Mouse (Mus musculus) kidney, postnatal 0 days (tissue): ENCODE measurements around the gene Ncoa6. TPM values are rescaled to one million over a fixed set of nuclear protein-coding genes. Genes with fewer than 3 reads are reported as not detected.

ENCODE experiments used
- ATAC-seq: fragments of 200-750 bp; cut with Nextera tagmentation; replicated peaks from 2 replicates; pipeline ENCODE4 v1.8.0; 2017; ENCODE audit warnings: low read depth, moderate number of reproducible peaks, moderate TSS enrichment, moderate library complexity; ENCODE audit not compliant: low FRiP score
- DNase-seq: peaks from one replicate; pipeline ENCODE4 v3.0.0-alpha.2; 2016; ENCODE audit warnings: low spot score
- H3K27ac ChIP-seq: fragments of 300-500 bp; sonication (generic); 2 replicates; pipeline ENCODE4 v1.5.1; 2014; ENCODE audit warnings: mild to moderate bottlenecking
- H3K27me3 ChIP-seq: fragments of 300-500 bp; sonication (generic); 2 replicates; pipeline ENCODE4 v1.6.1; 2014; ENCODE audit warnings: low read length, mixed read lengths; ENCODE audit not compliant: insufficient read depth
- H3K36me3 ChIP-seq: fragments of 300-500 bp; sonication (generic); 2 replicates; pipeline ENCODE4 v1.6.1; 2014; ENCODE audit warnings: low read length, mixed read lengths; ENCODE audit not compliant: insufficient read depth
- H3K4me1 ChIP-seq: fragments of 300-500 bp; sonication (generic); replicated peaks from 2 replicates; pipeline ENCODE4 v1.6.1; 2014; ENCODE audit warnings: antibody characterized with exemption, low read length, mixed read lengths; ENCODE audit not compliant: insufficient read depth
- H3K4me2 ChIP-seq: fragments of 300-500 bp; sonication (generic); 2 replicates; pipeline ENCODE4 v1.6.1; 2014; ENCODE audit warnings: mild to moderate bottlenecking, low read length, moderate library complexity, mixed read lengths
- H3K4me3 ChIP-seq: fragments of 300-500 bp; sonication (generic); replicated peaks from 2 replicates; pipeline ENCODE4 v1.5.1; 2014; ENCODE audit warnings: low read depth, low read length
- H3K9ac ChIP-seq: fragments of 300-500 bp; sonication (generic); 2 replicates; pipeline ENCODE4 v1.6.1; 2014; ENCODE audit warnings: low read depth, low read length
- H3K9me3 ChIP-seq: fragments of 300-500 bp; sonication (generic); replicated peaks from 2 replicates; pipeline ENCODE4 v1.6.1; 2016; ENCODE audit warnings: low read length, inconsistent platforms, mixed read lengths
- CTCF ChIP-seq: IDR thresholded peaks from 2 replicates; pipeline ENCODE4 v1.5.1; 2016; ENCODE audit warnings: antibody characterized with exemption, low read depth, mild to moderate bottlenecking, moderate library complexity
- WGBS: fragments of 180-500 bp; shearing (Covaris S2); extraction: QIAGEN DNeasy Blood & Tissue Kit; methylation state at CpG from one replicate; pipeline ENCODE4 v1.1.7; 2014; 5-methylcytosine and 5-hydroxymethylcytosine counted together
- polyA plus RNA-seq: library from polyadenylated mRNA; unstranded; fragments of >200 nt; fragmentation: Nextera tagmentation; extraction: Ambion mirVana; gene quantifications from 2 replicates; pipeline ENCODE4 v1.2.1, GENCODE M21; 2015

Ncoa6 gene
- polyA plus RNA-seq = 19.0 and 19.6 TPM in 2 replicates

- no peaks in the 10 kb centered on the region for H3K36me3 ChIP-seq
- H3K27ac ChIP-seq = peak within 1 kb of the TSS; percentile 94
- peak; percentile 77 for DNase-seq
- H3K9me3 ChIP-seq = no peaks in the 10 kb centered on the region
- no peak for TF ChIP-seq CTCF
- peaks cover 9% of the 10 kb centered on the region; the same call in 1 of the 2 replicates for H3K4me1 ChIP-seq
- H3K27me3 ChIP-seq = no peaks in the 10 kb centered on the region
- WGBS = 1% methylated on average over 48 of the region's 72 CpGs
- H3K4me3 ChIP-seq = peak within 1 kb of the TSS; percentile 97
- ATAC-seq = peak; percentile 75
- peak within 1 kb of the TSS; percentile 99 for H3K9ac ChIP-seq
- H3K4me2 ChIP-seq = peak within 1 kb of the TSS; percentile 82
Measured at GRCm38 (mm10) chr2:155473570-155474088, at the start of gene Ncoa6. Gene Ncoa6 (minus strand): TSS chr2:155473894.

DNA sequence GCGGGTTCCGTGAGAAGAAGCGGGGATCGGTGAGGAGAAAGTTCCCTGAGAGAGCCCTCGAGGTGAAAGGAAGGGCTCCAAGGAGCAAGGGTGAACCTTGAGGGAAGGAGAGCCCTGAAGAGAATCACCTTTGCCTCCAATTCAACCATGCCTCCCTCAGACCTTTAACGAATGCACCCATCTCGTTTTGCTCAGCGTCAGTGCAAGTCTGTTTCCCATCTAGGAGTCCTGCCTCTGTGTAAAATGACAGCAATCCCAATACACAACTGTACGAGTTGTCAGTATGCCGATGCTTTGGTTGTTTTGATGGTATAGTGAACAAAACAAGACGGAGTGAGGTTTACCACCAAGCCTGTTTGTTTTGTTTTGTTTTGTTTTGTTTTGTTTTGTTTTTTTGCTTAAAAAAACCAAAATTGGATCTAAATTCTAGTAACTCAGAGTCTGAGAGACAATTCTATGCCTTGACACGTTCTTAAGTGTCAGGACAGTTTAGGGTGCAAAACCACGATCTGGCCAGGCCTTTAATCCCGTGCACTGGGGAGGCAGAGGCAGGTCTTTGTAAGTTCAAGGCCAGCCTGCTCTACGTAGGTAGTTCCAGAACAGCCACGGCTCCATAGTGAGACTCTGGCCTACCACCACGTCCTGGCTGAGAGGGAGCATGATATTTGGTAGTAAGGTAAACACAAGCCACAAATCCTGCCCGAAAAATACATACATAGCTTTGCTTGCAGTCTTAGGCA lies 45.0 kb upstream of the Ncoa6 start:
- no peak overlapping the region for H3K27ac ChIP-seq
- peak overlapping the region; percentile 77 for H3K4me3 ChIP-seq
- peak overlapping the region; percentile 74 for H3K9ac ChIP-seq
- WGBS = 23% methylated on average over 18 of the region's 18 CpGs
- H3K36me3 ChIP-seq = no peaks in the 10 kb centered on the region
- TF ChIP-seq CTCF = no peak
- no peaks in the 10 kb centered on the region for H3K27me3 ChIP-seq
- no peak for ATAC-seq
- H3K4me1 ChIP-seq = no peaks in the 10 kb centered on the region
- H3K9me3 ChIP-seq = no peaks in the 10 kb centered on the region
- no peak for DNase-seq
- peak overlapping the region; percentile 71 for H3K4me2 ChIP-seq

- Histone ChIP-seq H3K27ac (peak within 1 kb of the TSS; percentile 39; the same call in 1 of the 2 replicates), H3K9ac (peak within 1 kb of the TSS; percentile 74), H3K27me3 (no peaks in the 10 kb centered on the region), H3K36me3 (no peaks in the 10 kb centered on the region), H3K4me1 (no peaks in the 10 kb centered on the region), H3K9me3 (no peaks in the 10 kb centered on the region), H3K4me3 (peak within 1 kb of the TSS; percentile 77), H3K4me2 (peak within 1 kb of the TSS; percentile 71)
- ATAC-seq = peak; percentile 100
- peak; percentile 79 for TF ChIP-seq CTCF
- DNase-seq = peak; percentile 100
- 3% methylated on average over 70 of the region's 70 CpGs for WGBS
Measured at GRCm38 (mm10) chr2:155517455-155518423, 44.0 kb upstream of the Ncoa6 start, which contains the start of the genes Acss2 and Ggt7. Gene Acss2 (plus strand): TSS chr2:155517948. Gene Ggt7 (minus strand): TSS chr2:155518237.

DNA sequence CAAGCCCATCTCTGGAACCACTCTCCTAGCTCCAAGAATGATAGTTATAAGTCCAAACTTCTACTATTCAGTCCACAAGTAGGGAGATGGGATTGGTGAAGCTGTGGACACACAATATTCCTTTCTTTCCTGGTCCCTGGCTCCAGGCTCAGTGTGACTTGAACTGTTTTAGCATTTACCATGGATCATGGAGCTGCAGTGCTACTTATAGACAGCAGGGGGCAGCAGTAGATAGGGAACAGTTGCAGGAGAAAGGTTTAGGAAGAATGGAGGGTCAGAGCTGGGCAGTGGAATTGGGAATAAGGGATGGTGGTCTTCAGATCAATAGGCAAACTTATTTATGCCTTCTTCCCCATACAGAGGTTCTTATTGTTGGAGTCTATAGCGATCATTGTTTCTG lies 42.2 kb upstream of the Ncoa6 start:
- ATAC-seq = no peak
- H3K36me3 ChIP-seq = no peaks in the 10 kb centered on the region
- H3K9me3 ChIP-seq = no peaks in the 10 kb centered on the region
- peak; percentile 99 for TF ChIP-seq CTCF
- H3K4me1 ChIP-seq = no peaks in the 10 kb centered on the region
- DNase-seq = peak; percentile 91
- no peak overlapping the region for H3K4me3 ChIP-seq
- no peak overlapping the region for H3K9ac ChIP-seq
- no peak overlapping the region for H3K4me2 ChIP-seq
- 16% methylated on average over 1 of the region's 1 CpGs for WGBS
- no peaks in the 10 kb centered on the region for H3K27me3 ChIP-seq
- no peak overlapping the region for H3K27ac ChIP-seq

DNA sequence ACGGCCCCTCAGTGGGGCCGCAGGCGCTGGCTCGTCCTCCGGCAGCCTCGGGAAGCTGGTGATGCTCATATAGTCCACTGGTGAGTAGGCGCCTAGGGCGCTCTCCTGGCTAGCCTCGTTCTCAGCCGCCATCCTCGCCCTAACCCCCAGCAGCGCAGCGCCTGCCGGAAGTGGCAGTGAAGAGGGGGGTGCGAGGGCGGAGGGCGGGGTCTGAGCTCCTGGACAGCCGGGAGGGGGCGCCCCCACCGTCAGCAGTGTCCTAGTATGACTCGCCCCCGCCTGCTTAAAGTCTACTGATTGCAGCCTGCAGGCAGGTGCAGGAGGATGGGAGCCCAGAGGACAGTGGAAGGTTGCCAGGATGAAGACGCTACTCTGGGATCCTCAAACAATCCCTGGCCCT lies 41.0 kb upstream of the Ncoa6 start:
- ATAC-seq = no peak

DNA sequence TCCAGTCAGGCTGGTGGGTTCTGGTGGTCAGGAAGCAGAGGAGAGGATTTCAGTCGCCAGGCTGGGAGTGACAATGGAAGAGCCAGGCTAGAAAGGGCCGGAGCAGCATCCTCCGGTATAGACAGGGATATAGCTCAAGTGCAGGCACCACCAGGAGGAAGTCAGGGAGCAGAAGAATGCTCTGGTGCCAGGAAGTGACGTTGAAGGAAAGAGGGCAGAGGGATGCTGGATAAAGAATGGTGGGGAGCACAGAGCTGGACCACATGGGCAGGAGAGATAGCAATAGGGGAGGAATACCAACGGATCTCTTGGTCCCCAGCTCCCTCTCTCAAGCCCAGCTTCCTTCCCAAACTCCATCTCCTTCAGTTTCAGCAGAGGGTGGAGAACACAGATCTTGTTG lies 39.8 kb upstream of the Ncoa6 start:
- 64% methylated on average over 5 of the region's 5 CpGs for WGBS
- no peaks in the 10 kb centered on the region for H3K27me3 ChIP-seq
- no peak for TF ChIP-seq CTCF
- no peaks in the 10 kb centered on the region for H3K9me3 ChIP-seq
- H3K4me3 ChIP-seq = no peak overlapping the region
- ATAC-seq (no peak), DNase-seq (no peak)
- no peak overlapping the region for H3K4me2 ChIP-seq
- H3K36me3 ChIP-seq = no peaks in the 10 kb centered on the region
- H3K4me1 ChIP-seq = no peaks in the 10 kb centered on the region
- no peak overlapping the region for H3K9ac ChIP-seq
- H3K27ac ChIP-seq = no peak overlapping the region

More for the DNA sequence above, 41.0 kb upstream of the Ncoa6 start:
- peak overlapping the region; percentile 41 for H3K9ac ChIP-seq
- no peaks in the 10 kb centered on the region for H3K4me1 ChIP-seq
- peak overlapping the region; percentile 24; the same call in 1 of the 2 replicates for H3K4me3 ChIP-seq
- TF ChIP-seq CTCF = peak; percentile 45
- H3K9me3 ChIP-seq = no peaks in the 10 kb centered on the region
- DNase-seq = peak; percentile 55
- 2% methylated on average over 23 of the region's 23 CpGs for WGBS
- H3K27me3 ChIP-seq = no peaks in the 10 kb centered on the region
- H3K36me3 ChIP-seq = no peaks in the 10 kb centered on the region
- H3K4me2 ChIP-seq = peak overlapping the region; percentile 59
- H3K27ac ChIP-seq = no peak overlapping the region
